Mouse (Mus musculus) gastrocnemius, postnatal 36 days (tissue): Measurements from ENCODE around the gene Cage1. TPM values are rescaled to one million over a fixed set of nuclear protein-coding genes. Genes with fewer than 3 reads are reported as not detected.
A peak's percentile ranks its signal among the peaks of the same experiment; 100 is the strongest.

Experiments used
- DNase-seq, 2 experiments: peaks; one replicate each; pipeline ENCODE4 v3.0.0; 2022
- intact Hi-C: fragments of 180-260 bp; cut with DNase I; formaldehyde crosslinking; loops from one replicate; pipeline ENCODE4 v1.15.1; 2025
- total RNA-seq, 2 experiments: library from RNA; stranded (reverse); gene quantifications; 2 replicates each; pipeline ENCODE4 v1.2.3; 2021

The Cage1 gene
- total RNA-seq, 2 experiments from 2014 or later, result 0.61 to 0.84 TPM

DNA sequence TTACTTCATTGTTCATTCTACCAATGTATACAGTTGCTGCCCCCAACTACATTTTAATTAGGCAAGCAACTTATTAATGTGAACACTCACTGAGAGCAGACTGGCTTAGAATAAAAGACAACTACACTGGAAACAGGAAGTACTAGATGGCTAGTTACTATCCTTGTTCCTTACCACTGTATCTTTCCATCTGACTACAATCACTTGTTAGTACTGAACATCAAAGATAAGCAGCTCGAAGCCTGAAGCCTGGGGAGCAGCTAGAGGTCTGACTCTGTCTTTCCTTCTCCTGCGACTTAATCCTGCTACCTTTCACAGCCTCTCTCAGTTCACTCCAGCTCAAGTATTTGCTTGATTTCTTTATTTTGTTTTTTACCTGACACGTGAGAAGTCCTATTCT is 18.1 kb downstream of the Cage1 start:
- no peak for DNase-seq
- intact Hi-C loops, result no loop called here

DNA sequence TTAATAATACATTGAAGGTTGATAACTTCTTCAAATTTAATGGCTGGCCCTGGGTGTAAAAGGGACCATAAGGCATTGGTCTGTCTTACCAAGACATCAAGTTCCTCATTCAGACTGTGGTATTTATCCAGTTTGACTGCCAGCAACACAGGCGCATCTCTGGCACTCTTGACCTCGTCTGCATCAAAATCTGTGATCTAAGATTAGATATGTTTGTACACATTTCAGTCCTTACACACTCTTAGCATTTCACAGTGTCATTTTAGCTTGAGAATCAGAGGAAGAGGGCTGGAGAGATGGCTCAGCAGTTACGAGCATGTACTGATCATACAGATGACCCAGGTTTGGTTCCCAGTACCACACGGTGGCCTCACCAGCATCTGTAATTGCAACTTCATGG is 21.3 kb downstream of the Cage1 start:
- intact Hi-C loops, result no loop called here
- no peak for DNase-seq

DNA sequence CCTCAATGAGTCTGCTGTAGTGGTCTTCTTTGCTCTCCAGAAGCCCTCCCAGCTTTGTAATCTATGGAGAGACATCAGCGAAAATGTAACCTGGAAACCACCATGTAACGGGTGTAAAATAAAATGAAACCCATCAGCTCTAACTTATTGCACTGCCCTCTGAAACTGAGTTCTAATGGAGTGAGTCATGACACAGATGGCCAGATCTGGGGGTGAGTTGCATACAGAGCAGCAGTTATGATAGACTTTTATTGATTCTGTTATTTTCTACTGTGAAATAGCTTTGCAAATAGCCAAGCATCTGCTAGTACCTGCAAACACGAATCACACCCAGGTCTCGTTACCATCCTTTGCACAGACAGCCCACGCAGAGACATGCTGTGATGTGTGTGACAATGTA is 24.4 kb downstream of the Cage1 start:
- DNase-seq, result no peak
- intact Hi-C loops, result no loop called here

DNA sequence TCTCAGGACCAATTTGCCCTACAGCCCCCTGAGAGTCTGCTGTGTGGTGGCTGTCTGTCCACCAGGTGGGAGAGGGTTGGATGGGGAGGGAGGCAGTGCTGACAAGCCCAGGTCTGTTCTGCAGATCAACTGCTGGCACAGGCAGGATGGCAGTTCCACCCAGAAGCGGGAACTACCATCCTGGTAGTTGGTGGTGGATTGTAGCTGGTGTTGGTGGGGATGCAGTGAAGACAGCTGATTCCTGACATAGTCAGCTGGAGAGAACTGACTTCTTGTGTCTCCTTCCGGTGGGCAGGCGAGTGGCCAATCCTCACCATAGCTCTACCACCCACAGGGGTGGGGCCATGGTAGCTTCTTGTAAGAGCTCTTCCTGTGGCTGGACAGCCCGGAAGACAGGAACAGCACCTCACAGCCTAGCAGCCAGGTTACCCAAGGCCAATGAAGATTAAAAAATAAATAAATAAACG is 26.4 kb downstream of the Cage1 start:
- intact Hi-C loops, result no loop called here
- no peak for DNase-seq

DNA sequence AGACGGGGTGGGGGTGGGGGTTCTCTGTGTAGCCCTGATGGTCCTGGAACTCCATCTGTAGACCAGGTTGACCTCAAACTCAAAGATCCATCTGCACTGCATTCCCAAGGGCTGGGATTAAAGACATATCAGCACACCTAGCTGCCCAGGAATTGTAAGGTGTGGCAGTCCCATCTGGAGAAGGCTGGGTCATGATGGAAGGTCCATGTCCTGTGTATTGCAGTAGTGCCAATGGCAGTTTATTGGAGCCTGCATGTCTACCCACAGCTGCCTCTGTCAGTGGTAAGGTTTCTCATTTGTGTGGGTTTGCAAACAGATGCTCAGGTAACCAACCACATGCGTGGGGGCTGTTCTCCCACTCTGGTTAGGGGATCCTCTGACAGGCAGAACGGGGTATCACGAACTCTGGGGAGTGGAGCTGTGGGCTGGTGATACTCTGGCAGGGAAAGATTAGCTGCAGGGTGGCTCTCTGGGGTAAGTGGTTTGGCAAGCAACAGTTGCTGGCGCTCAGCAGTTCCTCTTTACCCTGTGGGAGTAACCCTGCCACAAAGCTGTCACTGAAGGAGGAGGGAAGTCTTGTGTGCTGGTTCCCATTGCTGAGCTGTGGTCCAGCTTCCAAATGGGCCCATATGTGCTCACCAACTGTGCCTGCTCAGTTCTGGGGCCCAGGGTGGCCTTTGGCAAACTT is 27.0 kb downstream of the Cage1 start:
- intact Hi-C loops, result no loop called here
- no peak for DNase-seq

DNA sequence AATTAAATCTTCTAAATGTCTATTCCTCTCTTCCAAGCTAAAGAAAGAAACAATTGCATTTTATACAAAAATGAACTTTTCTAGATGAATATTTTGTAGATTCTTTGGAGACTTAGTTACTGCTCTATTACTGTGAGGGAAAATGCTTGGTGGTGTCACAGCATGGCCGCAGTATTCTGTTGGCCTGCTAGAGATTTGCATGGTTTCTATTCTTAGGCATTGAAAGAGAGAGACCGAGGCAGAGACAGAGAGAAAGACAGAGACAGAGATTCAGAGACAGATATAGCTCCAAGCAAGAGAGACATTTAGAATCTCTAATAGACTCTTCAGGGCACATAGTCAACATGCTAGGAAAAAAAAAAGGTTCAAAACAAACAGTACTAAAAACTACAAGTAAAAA is 28.9 kb downstream of the Cage1 start:
- intact Hi-C loops, result no loop called here
- no peak for DNase-seq

DNA sequence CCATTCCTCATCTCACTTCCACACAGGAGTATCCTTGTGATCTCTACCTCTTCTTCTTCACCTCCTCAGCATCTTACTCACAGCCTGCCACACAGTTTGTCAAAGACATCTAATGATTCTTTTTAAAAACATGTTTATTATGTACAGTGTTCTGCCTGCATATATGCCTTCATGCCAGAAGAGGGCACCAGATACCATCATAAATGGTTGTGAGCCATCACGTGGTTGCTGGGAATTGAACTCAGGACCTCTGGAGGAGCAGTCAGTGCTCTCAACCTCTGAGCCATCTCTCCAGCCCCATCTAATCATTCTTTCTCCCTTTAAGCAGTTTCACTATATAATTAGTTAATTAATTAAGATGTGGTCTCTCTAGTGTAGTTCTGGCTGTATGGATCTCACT is 34.4 kb downstream of the Cage1 start:
- intact Hi-C loops, result no loop called here
- no peak for DNase-seq

DNA sequence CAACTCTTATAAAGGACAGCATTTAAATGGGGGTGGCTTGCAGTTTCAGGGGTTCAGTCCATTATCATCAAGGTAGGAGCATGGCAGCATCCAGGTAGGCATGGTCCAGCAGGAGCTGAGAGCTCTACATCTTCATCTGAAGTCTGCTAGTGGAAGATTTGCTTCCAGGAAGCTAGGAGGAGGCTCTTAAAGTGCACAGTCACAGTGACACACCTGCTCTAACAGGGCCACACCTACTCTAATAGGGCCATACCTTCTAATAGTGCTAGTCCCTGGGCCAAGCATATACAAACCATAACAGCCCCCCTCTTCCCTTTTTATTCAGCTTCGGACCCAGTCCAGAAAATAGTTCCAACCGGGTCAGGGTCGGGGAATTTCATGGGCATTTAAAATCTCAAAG is 37.2 kb downstream of the Cage1 start:
- intact Hi-C loops, result no loop called here

DNA sequence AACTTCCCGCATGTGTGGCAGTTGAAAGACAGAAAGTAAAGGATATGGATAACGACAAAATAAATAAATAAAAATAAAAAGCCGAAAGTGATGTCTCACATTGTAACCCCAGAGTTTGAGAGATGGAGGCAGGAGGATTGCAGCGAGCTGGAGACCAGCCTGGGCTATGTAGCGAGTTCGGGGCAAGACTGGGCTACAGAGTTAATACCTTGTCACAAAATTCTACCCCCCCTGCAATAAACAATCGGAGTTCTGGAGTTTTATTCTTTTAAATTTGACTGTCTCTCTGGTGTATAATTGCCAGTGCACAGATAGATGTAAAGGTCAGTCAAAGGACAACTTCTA is 42.5 kb downstream of the Cage1 start:
- intact Hi-C loops, result no loop called here
- DNase-seq, result no peak

More for the DNA sequence above, 37.2 kb downstream of the Cage1 start:
- DNase-seq, result no peak

DNA sequence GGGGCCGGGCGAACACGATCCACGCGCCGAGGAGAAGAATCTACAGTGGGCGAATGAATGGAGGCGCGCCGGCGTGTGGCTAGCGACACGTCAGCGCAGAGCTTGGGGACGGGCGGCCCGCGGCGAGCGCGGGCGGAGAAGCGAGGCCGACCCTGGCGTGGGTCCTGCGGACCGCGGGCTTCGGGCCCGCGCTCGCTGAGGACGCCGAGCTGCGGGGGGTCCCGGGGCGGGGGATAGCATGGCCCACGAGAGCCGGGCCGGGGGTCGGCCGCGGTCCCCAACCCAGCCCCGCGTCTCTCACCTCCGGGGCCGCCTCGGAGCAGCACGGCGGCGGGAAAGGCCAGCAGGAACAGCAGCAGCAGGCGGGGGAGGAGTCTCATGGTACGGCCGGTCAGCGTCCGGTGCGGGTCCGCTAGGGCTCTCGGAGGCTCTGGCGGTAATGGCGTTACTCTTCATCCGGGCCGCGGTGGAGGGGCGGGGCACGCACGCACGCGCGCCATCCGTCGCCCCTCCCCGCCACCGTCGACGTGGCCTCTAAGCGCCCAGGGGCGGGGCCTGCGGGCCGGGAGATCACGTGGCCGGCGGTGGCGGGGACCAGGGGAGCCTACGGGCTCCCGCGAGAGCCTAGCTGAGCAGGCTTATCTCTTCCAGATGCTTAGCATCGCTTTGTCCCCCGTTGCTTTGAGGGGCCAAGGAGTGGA is 43.0 kb downstream of the Cage1 start, which contains the start of gene Ssr1:
Gene Ssr1, minus strand, starts transcription at position 514 of the 701 bp plus-strand sequence.
- DNase-seq, result peak; percentile 92 to 95
- intact Hi-C loops, result no loop called here

DNA sequence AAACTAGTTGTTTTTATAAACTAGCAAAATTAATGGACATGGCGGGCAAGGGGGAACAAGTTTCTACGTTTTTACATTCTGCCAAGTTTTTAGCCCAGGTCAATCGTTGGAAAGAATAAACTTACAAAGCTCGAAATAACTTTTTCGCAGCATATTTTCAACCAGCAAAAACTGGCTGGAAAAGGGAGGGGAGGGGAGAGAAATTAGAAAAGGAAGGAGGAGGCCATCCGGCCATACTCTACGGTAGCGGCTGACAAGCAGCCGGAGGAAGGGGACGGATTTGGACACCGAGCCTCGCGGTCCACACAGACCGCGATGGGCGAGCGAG is 43.5 kb downstream of the Cage1 start:
- intact Hi-C loops, result no loop called here
- DNase-seq, result no peak

DNA sequence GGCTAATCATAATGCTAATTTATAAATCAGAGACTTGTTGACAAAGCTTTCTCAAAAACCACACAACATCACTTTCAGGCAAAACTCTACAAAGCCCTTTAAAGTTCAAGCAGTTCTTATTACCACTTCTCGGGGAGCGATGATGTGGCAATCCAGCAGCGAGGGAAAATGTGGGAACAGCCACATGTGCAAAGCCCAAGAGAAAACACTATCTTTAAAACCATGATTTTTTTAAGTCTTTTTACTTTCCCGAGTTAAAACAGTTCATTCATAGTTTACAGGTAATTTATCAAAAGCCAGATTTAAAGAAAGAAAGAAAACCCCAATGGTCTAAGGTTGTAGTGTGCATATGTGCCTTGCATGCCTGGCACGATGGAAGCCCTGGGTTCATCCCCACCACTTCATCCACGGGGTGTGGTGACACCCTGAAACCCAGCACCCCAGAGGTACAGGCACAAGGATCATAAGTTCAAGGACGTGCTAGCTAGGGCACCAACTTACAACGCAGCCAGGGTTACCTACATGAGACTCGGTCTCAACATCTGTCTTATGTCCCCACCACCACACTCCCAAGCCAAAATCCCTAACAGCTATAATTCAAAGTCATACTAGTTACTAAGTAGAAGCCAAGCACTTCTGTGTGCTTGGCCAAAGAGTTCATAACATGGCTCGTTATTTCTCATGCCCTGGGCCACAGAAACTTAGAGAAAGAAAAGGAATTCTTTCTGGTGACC is 44.1 kb downstream of the Cage1 start:
- no peak for DNase-seq
- intact Hi-C loops, result no loop called here

DNA sequence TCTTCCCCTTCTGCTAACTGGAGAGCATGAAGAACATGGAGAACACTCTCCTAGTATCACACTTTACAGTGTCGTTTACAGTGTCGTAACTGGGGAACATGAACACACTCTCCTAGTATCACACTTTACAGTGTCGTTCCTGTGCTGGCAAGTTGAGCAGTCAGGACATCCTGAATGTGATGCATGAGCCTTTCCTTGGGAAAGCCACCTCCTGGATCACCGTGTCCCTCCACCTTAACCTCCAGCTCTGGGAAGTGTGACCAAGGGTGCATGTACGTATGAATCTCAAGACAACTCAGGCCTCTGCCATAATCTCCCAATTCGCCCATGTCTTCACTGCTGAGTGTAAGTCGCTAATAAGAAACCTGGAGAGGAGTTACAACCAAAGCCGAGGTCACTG is 47.2 kb downstream of the Cage1 start:
- no peak for DNase-seq
- intact Hi-C loops, result no loop called here

DNA sequence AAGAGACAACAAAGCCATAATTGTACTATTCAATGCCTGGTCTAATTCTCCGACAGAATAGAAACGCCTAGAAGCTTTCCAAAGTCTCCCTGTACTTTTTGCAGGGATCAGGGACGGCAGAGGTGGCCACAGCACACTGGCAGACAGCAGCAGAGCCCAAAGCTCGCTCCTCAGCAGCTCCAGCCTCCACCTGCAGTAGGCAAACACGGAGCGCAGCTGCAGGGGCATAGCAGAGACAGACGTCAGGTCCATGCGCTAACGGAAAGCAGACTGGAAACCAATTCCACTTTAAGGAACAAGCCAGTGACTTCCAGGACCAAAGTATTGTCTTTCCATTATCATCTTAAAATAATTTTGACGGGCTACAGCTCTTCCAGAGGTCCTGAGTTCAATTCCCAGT is 50.7 kb downstream of the Cage1 start:
- DNase-seq, result no peak
- intact Hi-C loops, result no loop called here

DNA sequence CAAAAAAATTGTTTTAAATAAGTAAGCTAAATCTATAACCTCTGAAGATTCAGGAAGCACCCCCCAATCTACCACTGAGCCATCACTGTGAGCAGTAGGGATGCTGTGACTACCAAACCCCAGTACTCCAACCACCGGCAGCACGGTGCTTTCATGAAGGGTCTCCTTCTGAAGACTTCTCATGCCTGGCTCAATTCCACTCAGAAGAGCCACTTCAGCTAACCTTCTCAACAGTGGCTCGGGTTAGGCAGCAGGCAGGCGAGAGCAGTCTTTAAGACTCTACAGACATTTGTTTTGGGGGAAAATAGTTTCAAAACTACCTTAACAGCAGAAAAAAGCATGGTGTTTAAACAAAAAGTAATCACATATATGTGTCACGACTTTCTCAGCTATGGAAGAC is 55.8 kb downstream of the Cage1 start:
- intact Hi-C loops, result no loop called here
- no peak for DNase-seq

DNA sequence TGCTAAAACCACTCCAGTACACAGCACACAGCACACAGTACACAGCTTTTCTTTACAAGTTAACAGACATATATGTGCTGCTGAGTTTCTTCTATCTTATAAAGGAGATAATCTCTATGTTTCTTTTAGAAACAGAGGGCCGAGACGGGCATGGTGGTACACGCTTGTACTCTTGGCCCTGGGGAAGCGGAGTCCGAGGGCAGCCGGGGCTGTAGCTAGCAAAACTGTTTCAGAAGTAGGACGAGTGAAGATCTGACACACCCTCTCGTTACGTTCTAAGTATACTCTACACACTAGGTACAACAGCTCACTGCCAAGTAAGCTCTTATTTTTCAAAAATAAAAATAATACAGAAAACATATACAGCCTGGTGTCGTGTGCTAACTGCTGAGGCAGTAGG is 56.5 kb downstream of the Cage1 start:
- DNase-seq, result no peak
- intact Hi-C loops, result no loop called here

DNA sequence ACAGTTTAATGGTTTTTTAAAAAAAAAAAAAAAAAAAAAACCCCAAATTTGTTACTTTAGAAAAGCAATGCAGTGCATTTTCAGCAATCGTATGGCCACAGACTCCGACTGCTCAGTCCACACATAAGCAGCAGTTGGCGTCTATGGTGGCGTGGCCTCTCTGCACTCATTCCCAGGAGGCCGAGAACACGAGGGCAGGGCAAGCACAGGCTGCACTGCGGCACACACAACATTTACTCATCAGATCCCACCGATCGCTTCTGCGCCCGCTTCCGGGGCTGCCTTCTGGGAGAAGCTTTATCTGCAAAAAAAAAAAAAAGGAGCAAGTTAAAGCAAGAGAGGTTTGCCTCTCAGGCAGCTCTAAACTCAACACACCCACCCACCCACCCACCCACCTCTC is 57.4 kb downstream of the Cage1 start:
- DNase-seq, result no peak
- intact Hi-C loops, result no loop called here

DNA sequence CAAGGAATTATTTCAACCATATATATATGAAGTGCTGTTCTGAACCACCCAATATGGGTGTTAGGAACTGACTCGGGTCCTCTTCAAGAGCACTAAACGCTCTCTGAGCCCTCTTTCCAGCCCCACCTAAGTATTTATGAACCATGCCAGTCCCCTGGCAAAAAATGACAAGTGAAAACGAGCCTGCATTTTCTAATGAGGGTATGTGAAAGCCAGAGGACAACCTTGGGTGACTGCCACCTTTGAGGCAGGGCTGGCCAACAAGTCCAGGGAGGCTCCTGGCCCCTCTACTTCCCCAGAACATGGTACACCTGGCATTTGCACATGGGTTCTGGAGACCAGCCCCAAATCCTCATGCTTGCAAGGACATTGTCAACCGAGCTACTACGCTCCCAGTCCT is 62.1 kb downstream of the Cage1 start:
- intact Hi-C loops, result no loop called here

DNA sequence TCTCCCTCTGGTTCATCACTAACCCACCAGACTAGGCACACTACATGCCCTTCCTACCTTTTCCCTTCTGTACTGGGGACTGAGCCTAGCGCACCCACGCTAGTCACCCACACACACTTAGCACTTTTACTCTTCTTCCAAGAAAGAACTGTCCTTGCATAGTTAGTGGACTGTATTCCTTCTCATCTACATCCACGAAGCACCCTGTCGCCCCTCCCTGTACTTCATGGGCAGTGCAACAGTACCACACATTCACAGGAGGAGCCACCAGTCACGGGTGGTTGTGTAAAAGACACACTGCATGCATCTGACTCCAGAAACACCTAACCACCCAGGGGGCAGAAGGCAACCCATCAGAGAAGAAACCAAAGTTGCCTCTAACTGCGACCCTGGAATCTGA is 62.8 kb downstream of the Cage1 start:
- intact Hi-C loops, result no loop called here
- no peak for DNase-seq

More for the DNA sequence above, 62.1 kb downstream of the Cage1 start:
- DNase-seq, result no peak

DNA sequence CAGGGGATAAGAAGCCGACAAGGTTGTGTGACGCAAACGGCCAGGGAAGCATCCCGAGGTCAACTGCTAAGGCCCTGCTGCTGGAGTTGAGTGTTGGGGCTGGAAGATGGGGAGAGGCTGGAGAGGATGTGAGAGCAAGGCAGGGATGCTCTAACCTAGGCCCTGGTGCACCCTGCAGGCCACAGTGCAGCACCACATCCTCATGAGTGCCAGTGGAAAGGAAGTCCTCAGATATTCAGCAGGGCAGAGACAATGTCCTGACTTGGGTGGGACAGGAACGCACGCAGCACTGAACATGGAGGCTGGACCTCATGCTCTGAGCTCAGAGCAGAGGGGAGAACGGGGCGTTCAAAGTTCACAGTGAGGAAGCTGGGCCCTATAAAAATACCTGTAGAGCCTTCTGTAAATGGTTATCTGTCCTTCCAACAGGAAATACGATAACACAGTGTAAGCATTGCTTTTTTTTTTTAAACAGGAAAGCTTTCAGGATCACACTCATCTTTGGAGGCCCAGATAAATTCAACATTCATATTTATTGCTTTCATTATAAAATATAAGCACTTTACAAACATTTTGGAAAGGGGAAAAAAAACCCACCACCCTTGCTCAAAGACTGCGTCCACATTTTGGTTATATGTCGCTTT is 65.9 kb downstream of the Cage1 start:
- DNase-seq, result no peak
- intact Hi-C loops, result no loop called here

DNA sequence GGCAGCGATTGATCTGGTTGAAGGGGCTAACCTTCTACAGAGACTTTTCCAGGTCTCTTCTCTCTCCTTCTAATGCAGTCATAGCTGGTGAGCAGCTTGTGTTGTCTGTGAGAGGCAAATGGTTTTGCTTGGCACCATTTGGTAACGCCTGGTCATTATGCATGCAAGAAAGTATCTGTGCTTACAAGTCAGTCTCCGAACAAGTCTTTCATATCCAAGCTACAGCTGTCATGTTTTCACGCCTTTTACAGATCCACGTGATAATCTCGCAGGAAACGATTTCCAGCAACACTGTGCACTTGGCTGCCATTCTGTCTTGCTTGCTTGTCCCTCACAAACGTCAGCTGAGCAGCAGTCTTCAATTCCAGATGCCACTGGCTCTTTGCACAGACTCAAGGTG is 66.9 kb downstream of the Cage1 start:
- no peak for DNase-seq
- intact Hi-C loops, result no loop called here
